Mouse (Mus musculus) C2C12 (cell line): ENCODE results near the gene Tnk1. TPM values are rescaled to one million over a fixed set of nuclear protein-coding genes. Genes with fewer than 3 reads are reported as not detected.

Source experiments
- H3K27me3 ChIP-seq: one replicate; pipeline ENCODE4 v1.6.1; 2011; ENCODE audit not compliant: control insufficient read depth, insufficient read depth, insufficient read length
- H3K36me3 ChIP-seq: one replicate; pipeline ENCODE4 v1.6.1; 2011; ENCODE audit not compliant: control insufficient read depth, insufficient read depth
- H3K4me3 ChIP-seq: one replicate; pipeline ENCODE4 v1.5.1; 2011; ENCODE audit warnings: mild to moderate bottlenecking, control low read depth; ENCODE audit not compliant: poor library complexity, insufficient read depth, severe bottlenecking
- H3K79me2 ChIP-seq: one replicate; pipeline ENCODE4 v1.6.1; 2011; ENCODE audit not compliant: control insufficient read depth, insufficient read depth
- H3K79me3 ChIP-seq: one replicate; pipeline ENCODE4 v1.6.1; 2011; ENCODE audit warnings: low read depth, control low read depth
- H3ac ChIP-seq: one replicate; pipeline ENCODE3; 2011; ENCODE audit warnings: low read depth; ENCODE audit not compliant: control insufficient read depth, insufficient read length
- CEBPB ChIP-seq: IDR thresholded peaks from one replicate; pipeline ENCODE4 v1.6.1; 2011; ENCODE audit warnings: low read depth, mild to moderate bottlenecking, control low read depth, moderate library complexity
- CTCF ChIP-seq: IDR thresholded peaks from one replicate; pipeline ENCODE4 v1.5.1; 2011; ENCODE audit not compliant: control insufficient read depth, insufficient read depth, insufficient read length
- FOSL1 ChIP-seq: IDR thresholded peaks from one replicate; pipeline ENCODE4 v1.8.0; 2011; ENCODE audit warnings: mild to moderate bottlenecking, low read length; ENCODE audit not compliant: poor library complexity, insufficient read depth, severe bottlenecking
- MAX ChIP-seq: IDR thresholded peaks from one replicate; pipeline ENCODE4 v1.6.1; 2011; ENCODE audit warnings: mild to moderate bottlenecking, control low read depth
- MYOD1 ChIP-seq: IDR thresholded peaks from one replicate; pipeline ENCODE4 v1.6.1; 2011; ENCODE audit warnings: low read depth; ENCODE audit not compliant: control insufficient read depth, insufficient read length
- MYOG ChIP-seq: IDR thresholded peaks from one replicate; pipeline ENCODE4 v1.6.1; 2011; ENCODE audit not compliant: control insufficient read depth, insufficient read length; ENCODE audit errors: extremely low read depth
- USF1 ChIP-seq: IDR thresholded peaks from one replicate; pipeline ENCODE4 v1.6.1; 2011; ENCODE audit warnings: low read depth, mild to moderate bottlenecking, control low read depth, moderate library complexity
- polyA plus RNA-seq: library from polyadenylated mRNA; unstranded; fragments of >200 nt; fragmentation: generic; extraction: Trizol; gene quantifications from one replicate; pipeline ENCODE4 v1.2.1, GENCODE M21; 2012; ENCODE audit warnings: missing spikeins

Gene Tnk1
- polyA plus RNA-seq, 1 experiment: not detected

DNA sequence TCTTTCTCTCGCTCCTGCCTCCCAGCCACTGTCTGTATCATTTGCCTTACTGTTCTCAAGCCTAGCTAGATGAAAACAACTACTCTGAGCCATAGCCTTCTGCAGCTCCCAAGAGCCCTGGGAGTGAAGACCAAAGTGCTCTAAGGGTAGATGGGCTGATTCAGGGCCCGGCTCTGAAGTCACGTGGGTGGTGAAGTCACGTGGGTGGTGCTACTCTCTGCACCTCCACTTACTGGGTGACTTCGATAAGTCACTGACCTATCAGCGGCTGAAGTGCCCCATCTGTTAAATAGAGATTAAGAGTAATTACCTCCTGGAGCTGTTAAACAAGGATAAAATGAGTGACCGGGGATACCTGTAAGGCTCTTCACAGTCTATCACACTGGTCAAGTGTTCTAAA lies 4.5 kb downstream of the Tnk1 start:
- Histone ChIP-seq H3K27me3 (peaks cover 8% of the 10 kb centered on the region), H3ac (no peak overlapping the region), H3K79me3 (no peaks in the 10 kb centered on the region), H3K4me3 (no peak overlapping the region), H3K79me2 (no peaks in the 10 kb centered on the region), H3K36me3 (peaks cover 28% of the 10 kb centered on the region)
- peak; percentile 87 for TF ChIP-seq USF1
- TF ChIP-seq CEBPB: no peak

DNA sequence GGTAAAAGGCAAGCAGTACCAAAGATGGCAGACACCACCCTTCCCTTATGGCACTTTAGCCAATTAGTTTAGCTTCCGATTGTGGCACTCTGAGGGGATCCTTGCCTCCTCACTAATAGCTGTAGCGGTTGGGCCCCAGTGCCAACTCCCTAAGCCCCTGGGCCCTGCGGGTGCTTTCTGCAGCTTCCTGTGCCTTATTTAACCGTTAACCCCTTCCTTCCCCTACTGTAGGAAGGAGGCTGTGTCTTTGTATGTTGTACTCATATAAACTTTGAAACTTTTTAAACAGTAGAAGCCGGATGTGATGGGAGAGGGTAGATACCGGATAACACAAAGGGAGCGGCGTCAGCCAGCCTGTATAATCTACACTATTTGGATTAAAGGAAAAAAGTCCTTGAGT lies 7.8 kb downstream of the Tnk1 start:
- H3K4me3 ChIP-seq: no peak overlapping the region
- no peaks in the 10 kb centered on the region for H3K27me3 ChIP-seq
- H3K79me2 ChIP-seq: peaks cover 22% of the 10 kb centered on the region
- peaks cover 2% of the 10 kb centered on the region for H3K79me3 ChIP-seq
- H3ac ChIP-seq: no peak overlapping the region
- no peak for TF ChIP-seq MYOD1
- TF ChIP-seq CEBPB: no peak
- TF ChIP-seq FOSL1: no peak
- TF ChIP-seq MYOG: no peak
- TF ChIP-seq CTCF: no peak
- TF ChIP-seq USF1: no peak
- TF ChIP-seq MAX: no peak
- H3K36me3 ChIP-seq: peaks cover 45% of the 10 kb centered on the region

DNA sequence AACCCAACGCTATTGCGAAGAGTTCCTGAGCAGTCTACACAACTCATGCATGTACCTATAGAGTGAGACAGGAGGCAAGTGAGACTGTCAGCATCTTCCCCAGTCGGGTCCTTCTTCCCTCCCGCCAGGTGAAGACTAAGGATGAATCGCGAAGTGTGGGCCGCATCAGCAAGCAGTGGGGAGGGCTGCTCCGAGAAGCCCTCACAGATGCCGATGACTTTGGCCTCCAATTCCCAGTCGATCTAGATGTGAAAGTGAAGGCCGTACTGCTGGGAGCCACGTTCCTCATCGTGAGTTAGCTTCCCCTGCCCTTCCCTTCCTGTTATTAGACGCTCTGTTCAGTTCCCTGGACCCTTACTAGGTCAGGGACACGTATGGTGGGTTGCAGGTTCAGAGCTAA lies 8.6 kb downstream of the Tnk1 start:
- Histone ChIP-seq H3K4me3 (no peak overlapping the region), H3K27me3 (no peaks in the 10 kb centered on the region), H3K79me2 (peaks cover 22% of the 10 kb centered on the region), H3K79me3 (peaks cover 2% of the 10 kb centered on the region), H3K36me3 (peaks cover 45% of the 10 kb centered on the region), H3ac (no peak overlapping the region)
- TF ChIP-seq MYOD1 (no peak), CTCF (no peak), USF1 (no peak), MAX (no peak), MYOG (no peak), FOSL1 (no peak), CEBPB (no peak)

DNA sequence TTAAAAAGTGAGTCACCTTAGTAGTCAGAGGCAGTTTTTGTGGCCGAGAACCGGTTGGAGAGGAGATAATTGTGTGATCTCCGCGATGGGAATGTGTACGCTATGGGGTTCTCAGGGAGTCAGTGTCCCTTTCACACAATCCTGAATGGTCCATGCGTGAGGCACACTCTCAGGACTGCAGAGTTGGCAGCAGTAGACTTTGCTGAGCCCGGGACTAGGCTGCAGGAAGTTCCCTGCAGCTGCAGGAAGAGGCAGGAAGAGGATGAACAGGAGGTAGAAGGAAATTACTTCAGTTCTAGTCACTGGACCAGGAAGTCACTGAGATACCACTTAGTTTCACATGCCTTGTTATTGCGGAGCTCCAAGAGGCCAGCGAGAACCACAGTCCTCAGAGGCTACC lies 9.4 kb downstream of the Tnk1 start:
- H3K4me3 ChIP-seq: no peak overlapping the region

DNA sequence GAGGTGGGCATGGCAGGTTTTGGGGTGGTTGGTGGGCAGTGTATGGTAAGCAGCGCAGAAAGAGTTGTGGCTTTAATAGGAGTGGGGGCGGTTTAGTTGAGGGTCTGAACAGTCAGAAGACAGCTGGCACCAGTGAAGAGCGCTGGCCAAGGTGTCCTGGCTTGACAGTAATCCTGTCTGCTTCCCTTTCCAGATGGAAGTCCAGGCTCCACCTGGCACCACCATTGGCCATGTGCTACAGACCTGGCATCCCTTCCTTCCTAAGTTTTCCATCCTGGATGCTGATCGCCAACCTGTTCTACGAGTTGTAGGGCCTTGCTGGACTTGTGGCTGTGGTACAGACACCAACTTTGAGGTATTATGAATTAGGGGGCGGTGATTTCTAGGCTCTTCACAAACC lies 10.5 kb downstream of the Tnk1 start:
- TF ChIP-seq MYOG: no peak
- TF ChIP-seq CTCF: no peak
- no peak for TF ChIP-seq CEBPB
- TF ChIP-seq USF1: no peak
- no peak for TF ChIP-seq MAX
- TF ChIP-seq FOSL1: no peak
- no peak for TF ChIP-seq MYOD1
- peaks cover 45% of the 10 kb centered on the region for H3K36me3 ChIP-seq
- H3K4me3 ChIP-seq: no peak overlapping the region
- peaks cover 2% of the 10 kb centered on the region for H3K79me3 ChIP-seq
- H3ac ChIP-seq: no peak overlapping the region
- no peaks in the 10 kb centered on the region for H3K27me3 ChIP-seq
- H3K79me2 ChIP-seq: peaks cover 22% of the 10 kb centered on the region

More for the DNA sequence above, 9.4 kb downstream of the Tnk1 start:
- no peak for TF ChIP-seq USF1
- TF ChIP-seq MYOD1: no peak
- TF ChIP-seq MAX: no peak
- no peak for TF ChIP-seq MYOG
- no peak for TF ChIP-seq FOSL1
- no peak for TF ChIP-seq CTCF
- no peak for TF ChIP-seq CEBPB
- Histone ChIP-seq H3ac (no peak overlapping the region), H3K79me2 (peaks cover 22% of the 10 kb centered on the region), H3K27me3 (no peaks in the 10 kb centered on the region), H3K79me3 (peaks cover 2% of the 10 kb centered on the region), H3K36me3 (peaks cover 45% of the 10 kb centered on the region)
